Mouse (Mus musculus) gonadal fat pad, adult 2 months (tissue): ENCODE measurements around the gene Ppp1r18. TPM values are rescaled to one million over a fixed set of nuclear protein-coding genes. Genes with fewer than 3 reads are reported as not detected.
"Not testable (repeated sequence)": the region's sequence is repeated elsewhere in the genome, so short reads cannot be mapped to it uniquely, and the experiment has no call there.

Experiments
- DNase-seq: peaks from one replicate; pipeline ENCODE4 v3.0.0-alpha.2; 2012; ENCODE audit warnings: low read depth
- polyA plus RNA-seq: library from polyadenylated mRNA; depleted of rRNA; stranded (reverse); fragments of >200 nt; gene quantifications from 2 replicates; pipeline ENCODE4 v1.2.3, GENCODE M21; 2012

Gene Ppp1r18
- polyA plus RNA-seq, 1 experiment, result 48.6 TPM

- no peak for DNase-seq
Measured at GRCm38 (mm10) chr17:35836991-35837422, 28.4 kb upstream of the Ppp1r18 start.

- no peak for DNase-seq
Measured at GRCm38 (mm10) chr17:35837487-35837886, 27.9 kb upstream of the Ppp1r18 start.

DNA sequence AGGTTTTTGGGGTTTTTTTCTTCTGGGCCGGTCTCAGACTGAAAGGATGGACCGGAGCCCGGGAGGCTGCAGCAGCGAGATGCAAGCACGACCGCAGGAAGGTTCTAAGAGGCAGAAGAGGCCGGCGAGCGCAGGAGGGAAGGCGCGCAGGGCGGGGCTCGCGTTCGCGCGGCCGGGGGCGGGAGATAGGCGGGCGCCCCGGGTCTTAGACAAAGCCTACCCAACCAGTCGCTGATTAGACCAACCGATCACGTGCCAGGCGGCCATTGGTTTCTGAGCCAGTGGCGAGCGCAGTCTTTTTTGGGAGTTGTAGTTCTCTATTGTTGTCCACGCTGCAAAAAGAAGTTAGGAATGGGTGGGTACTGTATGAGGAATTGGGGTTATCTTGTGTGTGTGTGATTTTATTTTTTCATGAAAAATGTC is 27.3 kb upstream of the Ppp1r18 start, which contains the start of gene Tubb5:
TSS of gene Tubb5 (minus strand) at position 185 of the 423 bp plus-strand sequence.
- peak; percentile 69 for DNase-seq

DNA sequence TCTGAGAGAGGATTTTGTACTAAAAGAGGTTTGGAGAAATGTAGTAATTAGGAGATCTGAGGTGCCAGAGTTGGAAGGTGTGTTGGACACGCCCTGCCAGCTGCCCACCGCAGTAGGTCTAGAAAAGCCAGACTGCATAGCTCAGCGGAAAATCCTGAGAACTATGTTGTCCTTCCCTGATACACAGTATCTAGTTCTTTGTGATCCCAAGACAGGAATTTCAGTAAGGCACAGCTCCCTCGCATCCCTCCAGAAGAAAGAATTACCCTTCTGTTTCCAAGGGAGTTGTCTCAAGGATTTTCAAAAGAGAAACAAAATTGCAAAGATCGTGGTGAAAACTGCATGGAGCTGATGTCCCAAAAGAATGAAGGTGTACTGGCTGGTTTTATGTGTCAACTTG is 26.8 kb upstream of the Ppp1r18 start:
- DNase-seq, result no peak

GRCm38 (mm10) chr17:35839002-35839401 is 26.4 kb upstream of the Ppp1r18 start:
- DNase-seq, result not testable (repeated sequence)

GRCm38 (mm10) chr17:35840561-35840960 is 24.8 kb upstream of the Ppp1r18 start:
- DNase-seq, result no peak

DNA sequence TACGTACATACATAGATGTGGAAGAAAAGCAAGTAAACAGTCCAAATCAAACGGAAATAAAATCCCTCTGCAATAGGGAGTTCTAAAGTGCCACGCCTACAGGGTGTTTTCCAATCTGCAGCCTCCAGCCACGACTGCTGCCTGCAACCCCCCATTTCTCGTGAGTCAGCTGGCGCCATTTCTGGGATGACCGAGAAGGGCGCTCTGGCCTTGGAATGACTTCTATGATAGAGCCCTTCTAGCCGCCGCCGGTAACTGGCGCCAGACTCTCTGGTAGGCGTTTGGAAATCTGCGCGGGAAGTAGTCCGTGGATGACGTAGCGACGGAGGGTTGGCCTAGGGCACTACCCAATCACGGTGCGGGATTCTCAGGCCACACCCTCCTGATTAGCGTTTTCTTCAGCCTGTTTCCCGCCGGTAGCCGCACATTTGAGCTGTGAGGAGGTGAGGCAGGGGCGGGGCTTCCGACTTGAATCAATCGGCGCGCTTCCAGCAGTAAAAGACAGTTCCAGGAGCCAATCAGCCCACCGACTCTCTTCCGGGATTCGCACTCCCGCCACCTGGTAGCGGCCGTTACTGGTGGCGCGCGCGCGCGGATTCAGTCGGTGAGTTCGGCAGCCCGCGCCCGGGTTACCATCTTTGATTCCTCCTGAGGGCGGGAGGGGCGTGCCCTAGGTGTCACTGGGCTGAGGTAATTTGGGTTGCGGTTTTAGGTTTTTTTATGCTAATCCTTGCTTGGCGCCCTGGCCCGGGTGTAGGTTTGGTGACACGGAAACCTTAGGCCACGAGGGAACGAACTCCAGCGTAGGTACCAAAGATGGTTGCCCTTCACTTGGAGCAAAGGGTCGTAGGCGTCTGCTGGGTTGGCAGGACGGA is 24.1 kb upstream of the Ppp1r18 start, which contains the start of gene Mdc1:
TSS of gene Mdc1 (plus strand) at position 440 of the 875 bp plus-strand sequence.
- DNase-seq, result peak; percentile 93

DNA sequence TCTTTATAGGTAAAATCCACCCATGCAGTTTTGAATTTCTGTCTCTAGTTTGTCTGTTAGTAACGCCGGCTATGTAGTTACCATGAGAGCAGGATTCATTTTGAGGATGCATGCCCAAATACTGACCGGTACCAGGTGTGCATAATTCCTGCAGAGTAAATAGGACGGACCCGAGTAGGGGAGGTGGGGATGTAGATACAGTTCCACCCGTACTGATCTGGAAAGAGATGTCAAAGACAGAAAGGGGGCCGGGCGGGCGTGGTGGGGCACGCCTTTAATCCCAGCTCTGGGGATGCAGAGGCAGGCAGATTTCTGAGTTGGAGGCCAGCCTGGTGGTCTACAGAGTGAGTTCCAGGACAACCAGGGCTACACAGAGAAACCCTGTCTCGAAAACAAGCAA is 23.4 kb upstream of the Ppp1r18 start:
- no peak for DNase-seq

DNA sequence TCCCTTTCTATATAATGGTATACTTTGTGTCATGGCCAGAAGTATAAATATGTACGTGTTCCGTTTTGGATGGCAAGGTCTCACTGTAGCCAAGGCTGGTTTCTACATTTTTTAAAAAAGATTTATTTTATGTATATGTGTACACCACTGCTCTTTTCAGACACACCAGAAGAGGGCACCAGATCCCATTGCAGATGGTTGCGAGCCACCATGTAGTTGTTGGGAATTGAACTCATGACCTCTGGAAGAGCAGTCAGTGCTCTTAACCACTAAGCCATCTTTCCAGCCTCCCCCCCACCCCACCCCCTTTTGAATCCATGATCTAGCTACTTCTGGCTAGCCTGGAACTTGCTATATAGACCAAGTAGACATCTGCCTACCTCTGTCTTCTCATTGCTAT is 21.9 kb upstream of the Ppp1r18 start:
- DNase-seq, result no peak

DNA sequence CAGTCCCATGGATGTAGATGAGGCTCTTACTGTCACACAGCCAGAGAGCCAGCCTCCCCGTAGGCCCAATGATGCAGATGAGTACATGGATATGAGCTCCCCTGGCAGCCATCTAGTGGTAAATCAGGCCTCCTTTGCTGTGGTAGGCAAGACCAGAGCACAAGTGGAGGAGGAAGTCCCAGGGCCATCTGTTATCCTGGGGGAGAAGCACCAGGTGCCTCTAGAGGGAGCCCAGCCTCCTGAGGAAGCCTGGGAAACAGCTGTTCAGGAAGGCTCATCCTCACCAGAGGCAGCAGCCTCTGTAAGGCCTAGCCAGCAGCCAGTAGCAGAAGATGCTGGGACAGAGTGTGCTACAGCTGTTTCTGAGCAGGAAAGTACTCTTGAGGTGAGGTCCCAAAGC is 17.3 kb upstream of the Ppp1r18 start:
- no peak for DNase-seq

DNA sequence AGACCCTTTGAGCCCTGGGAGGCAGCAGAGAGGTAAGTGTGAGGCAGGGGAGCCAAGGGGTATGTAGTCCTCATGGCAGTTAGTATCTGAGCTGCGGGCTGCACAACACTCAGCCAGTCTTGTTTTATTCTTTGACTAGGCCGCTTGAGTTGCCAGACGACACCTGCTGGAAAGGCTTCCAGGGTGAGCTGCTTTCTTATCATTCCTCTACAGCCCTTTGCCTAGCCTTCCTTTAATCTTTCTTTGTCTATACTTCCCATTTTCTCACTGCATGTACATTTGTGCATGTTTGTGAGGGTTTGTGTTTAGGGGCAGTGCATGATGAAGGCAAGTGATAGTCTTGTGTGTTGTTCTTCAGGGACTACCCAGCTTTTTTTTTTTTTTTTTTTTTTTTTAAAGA is 14.4 kb upstream of the Ppp1r18 start:
- DNase-seq, result no peak

GRCm38 (mm10) chr17:35859371-35859770 is 6.0 kb upstream of the Ppp1r18 start:
- DNase-seq, result no peak

- no peak for DNase-seq
Measured at GRCm38 (mm10) chr17:35859835-35860234, 5.6 kb upstream of the Ppp1r18 start.

GRCm38 (mm10) chr17:35860831-35861197 is 4.6 kb upstream of the Ppp1r18 start:
- DNase-seq, result no peak

DNA sequence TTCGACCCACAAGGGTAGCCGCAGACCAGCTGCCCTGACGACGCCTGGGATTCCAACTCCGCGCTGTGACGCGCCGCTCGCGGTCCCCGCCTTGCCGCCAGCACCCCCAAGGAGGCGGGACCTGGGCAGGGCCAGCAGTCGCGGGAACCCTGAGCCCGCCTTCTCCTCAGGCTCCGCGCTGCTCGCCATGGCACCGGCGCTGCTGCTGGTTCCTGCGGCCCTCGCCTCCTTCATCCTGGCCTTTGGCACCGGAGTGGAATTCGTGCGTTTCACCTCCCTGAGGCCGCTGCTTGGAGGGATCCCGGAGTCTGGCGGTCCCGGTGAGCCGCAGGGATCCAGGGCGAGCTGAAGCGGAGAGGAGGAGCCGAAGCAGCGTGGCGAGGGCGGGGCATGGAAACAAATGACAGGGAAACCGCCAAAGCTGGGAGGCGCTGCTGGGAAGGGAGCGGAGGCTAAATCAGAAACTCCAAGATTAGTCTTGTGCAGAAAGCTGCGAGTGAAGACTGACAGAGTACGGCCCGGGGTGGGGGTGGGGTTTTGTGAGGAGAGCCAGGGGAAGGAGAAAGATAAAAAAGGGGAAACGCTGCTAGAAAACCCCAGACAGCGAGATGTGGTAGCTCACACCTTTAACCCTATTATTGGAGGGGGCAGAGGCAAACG is 4.1 kb upstream of the Ppp1r18 start, which contains the start of gene Nrm:
TSS of gene Nrm (plus strand) at position 121 of the 660 bp plus-strand sequence.
- no peak for DNase-seq

GRCm38 (mm10) chr17:35864832-35865353 is 500 bp upstream of the Ppp1r18 start:
- no peak for DNase-seq

DNA sequence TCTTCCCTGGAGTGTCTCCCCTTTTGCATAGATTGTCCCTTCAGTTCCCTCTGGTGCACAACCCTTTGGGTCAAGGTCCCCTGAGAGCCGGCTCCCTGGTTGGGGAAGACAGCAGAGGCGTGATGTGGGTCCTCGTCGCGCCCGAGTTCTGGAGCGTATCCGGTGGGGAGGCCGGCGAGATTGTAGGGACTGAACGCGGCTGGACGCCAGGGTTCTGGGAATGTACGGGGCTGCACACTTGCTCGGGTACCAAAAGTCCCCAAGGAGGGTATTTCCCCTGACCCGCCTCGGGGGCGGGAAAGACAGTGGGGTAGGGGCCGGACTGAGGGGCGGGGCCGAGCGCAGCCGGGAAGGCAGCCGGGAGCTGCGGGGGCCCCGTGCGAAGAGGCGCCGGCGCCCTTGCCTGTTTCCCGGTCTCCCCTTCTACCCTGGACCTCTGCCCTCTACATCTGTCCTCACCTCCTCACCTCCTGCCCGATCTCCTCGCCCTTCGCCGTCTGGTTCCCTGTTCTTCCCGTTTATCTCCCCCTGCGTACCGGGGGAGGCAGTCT is 963 bp downstream of the Ppp1r18 start:
- DNase-seq, result no peak

GRCm38 (mm10) chr17:35866911-35867890 is 1.8 kb downstream of the Ppp1r18 start:
- no peak for DNase-seq

DNA sequence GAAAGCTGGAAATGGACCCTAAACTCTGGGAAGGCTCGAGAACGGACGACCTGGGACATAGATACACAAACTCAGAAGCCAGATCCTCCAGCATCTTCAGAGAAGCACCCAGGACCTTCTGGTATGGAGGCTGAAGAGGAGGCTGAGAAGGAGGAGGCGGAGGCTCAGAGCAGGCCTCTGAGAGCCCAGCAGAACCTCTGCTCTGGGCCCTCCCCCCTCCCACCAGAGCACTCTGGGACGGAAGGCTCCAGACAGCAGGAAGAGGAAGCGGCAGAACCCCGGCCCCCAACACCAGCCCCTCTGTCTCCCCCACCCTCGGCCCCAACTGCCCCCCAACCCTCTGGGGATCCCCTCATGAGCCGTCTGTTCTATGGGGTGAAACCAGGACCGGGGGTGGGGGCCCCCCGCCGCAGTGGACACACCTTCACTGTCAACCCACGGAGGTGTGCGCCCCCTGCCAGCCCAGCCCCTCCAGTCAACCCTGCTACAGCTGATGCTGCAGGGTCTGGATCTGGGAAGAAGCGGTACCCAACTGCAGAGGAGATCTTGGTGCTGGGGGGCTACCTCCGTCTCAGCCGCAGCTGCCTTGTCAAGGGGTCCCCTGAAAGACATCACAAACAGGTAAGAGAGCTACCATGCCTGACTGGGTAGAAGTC is 2.9 kb downstream of the Ppp1r18 start:
- DNase-seq, result no peak

GRCm38 (mm10) chr17:35868961-35869345 is 3.6 kb downstream of the Ppp1r18 start:
- no peak for DNase-seq
